Mouse (Mus musculus) hindbrain, embryonic 16.5 days (tissue): ENCODE data around the gene Senp2. TPM values are rescaled to one million over a fixed set of nuclear protein-coding genes. Genes with fewer than 3 reads are reported as not detected.

Source experiments
- polyA plus RNA-seq: library from polyadenylated mRNA; unstranded; fragments of >200 nt; fragmentation: Nextera tagmentation; extraction: Ambion mirVana; gene quantifications from 2 replicates; pipeline ENCODE4 v1.2.1, GENCODE M21; 2015

The Senp2 gene
- polyA plus RNA-seq, 1 experiment from 2014 or later = 43.1 TPM

Other genes starting within 250 kb of the Senp2 start
- gene Ehhadh, start 221.7 kb upstream of the Senp2 start, polyA plus RNA-seq = 2.0 and 2.5 TPM in 2 replicates
- 5.1 and 6.2 TPM in 2 replicates for gene Map3k13, start 215.1 kb upstream of the Senp2 start, polyA plus RNA-seq
- gene Tmem41a, start 61.9 kb upstream of the Senp2 start, polyA plus RNA-seq = 51.5 and 53.6 TPM in 2 replicates
- gene Liph, start 13.8 kb upstream of the Senp2 start, polyA plus RNA-seq = 0.77 and 1.0 TPM in 2 replicates
- 13.0 and 20.1 TPM in 2 replicates for gene Igf2bp2, start 153.8 kb downstream of the Senp2 start, polyA plus RNA-seq